Mouse (Mus musculus) ES-E14 (cell line): ENCODE results near the gene Zc3hav1l.

Experiments
- CHD2 ChIP-seq: IDR thresholded peaks from 2 replicates; pipeline ENCODE4 v1.6.1; 2014; ENCODE audit warnings: mild to moderate bottlenecking, low read depth, low read length, inconsistent platforms
- HCFC1 ChIP-seq: IDR thresholded peaks from 2 replicates; pipeline ENCODE4 v1.6.1; 2012; ENCODE audit warnings: low read length, inconsistent platforms, borderline replicate concordance; ENCODE audit not compliant: insufficient read depth
- MAFK ChIP-seq: IDR thresholded peaks from 2 replicates; pipeline ENCODE4 v1.6.1; 2014; ENCODE audit warnings: mild to moderate bottlenecking, low read depth, low read length, inconsistent platforms; ENCODE audit not compliant: insufficient read depth
- ZC3H11A ChIP-seq: IDR thresholded peaks from 2 replicates; pipeline ENCODE4 v1.6.1; 2012; ENCODE audit warnings: low read depth, mild to moderate bottlenecking, inconsistent platforms, low read length, borderline replicate concordance
- ZNF384 ChIP-seq: IDR thresholded peaks from 2 replicates; pipeline ENCODE4 v1.6.1; 2012; ENCODE audit warnings: low read depth, low read length, inconsistent platforms

GRCm38 (mm10) chr6:38293708-38294107 is 5.4 kb downstream of the Zc3hav1l start:
- TF ChIP-seq MAFK: no peak
- TF ChIP-seq CHD2: no peak
- TF ChIP-seq HCFC1: no peak
- no peak for TF ChIP-seq ZNF384
- TF ChIP-seq ZC3H11A: no peak
